Mouse (Mus musculus) brain, embryonic 14.5 days (tissue): Measurements from ENCODE around the gene Fras1.

Experiments
- CTCF ChIP-seq: fragments of 200-500 bp; IDR thresholded peaks from 2 replicates; pipeline ENCODE4 v1.5.1; 2012; ENCODE audit warnings: inconsistent platforms, mild to moderate bottlenecking, moderate library complexity, borderline replicate concordance; ENCODE audit not compliant: insufficient read depth, insufficient read length; ENCODE audit errors: extremely low read depth
- POLR2A ChIP-seq: fragments of 200-500 bp; IDR thresholded peaks from 2 replicates; pipeline ENCODE4 v1.6.1; 2012; ENCODE audit warnings: mild to moderate bottlenecking, inconsistent platforms, borderline replicate concordance; ENCODE audit not compliant: poor library complexity, insufficient read depth, insufficient read length, severe bottlenecking; ENCODE audit errors: extremely low read depth

DNA sequence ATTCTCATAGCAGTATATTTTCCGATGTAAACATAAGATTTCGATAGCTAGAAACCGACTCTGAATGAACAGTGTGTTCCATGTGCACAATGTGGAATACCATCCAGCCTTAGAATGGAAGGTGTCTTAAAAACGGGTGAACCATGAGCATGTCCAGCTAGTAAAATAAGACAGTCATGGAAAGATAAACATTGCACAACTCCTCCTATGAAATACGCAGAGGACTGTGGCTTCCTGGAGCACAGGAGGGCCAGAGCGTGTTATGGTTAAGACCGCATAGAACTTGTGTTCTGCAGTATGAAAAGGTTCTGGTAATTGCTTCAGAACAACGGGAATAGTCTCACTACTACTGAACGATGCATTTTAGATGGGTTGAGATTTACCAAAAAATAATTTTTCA is 426.2 kb downstream of the Fras1 start:
- TF ChIP-seq CTCF, result no peak
- no peak for TF ChIP-seq POLR2A
